Mouse (Mus musculus) retina, adult 2 months (tissue): ENCODE data around the gene Serpinb6b.
"Not testable (repeated sequence)": the region's sequence is repeated elsewhere in the genome, so short reads cannot be mapped to it uniquely, and the experiment has no call there.

Experiments used
- DNase-seq: peaks from one replicate; pipeline ENCODE4 v3.0.0-alpha.2; 2012; ENCODE audit warnings: low read depth, low spot score

Serpinb6b gene

DNA sequence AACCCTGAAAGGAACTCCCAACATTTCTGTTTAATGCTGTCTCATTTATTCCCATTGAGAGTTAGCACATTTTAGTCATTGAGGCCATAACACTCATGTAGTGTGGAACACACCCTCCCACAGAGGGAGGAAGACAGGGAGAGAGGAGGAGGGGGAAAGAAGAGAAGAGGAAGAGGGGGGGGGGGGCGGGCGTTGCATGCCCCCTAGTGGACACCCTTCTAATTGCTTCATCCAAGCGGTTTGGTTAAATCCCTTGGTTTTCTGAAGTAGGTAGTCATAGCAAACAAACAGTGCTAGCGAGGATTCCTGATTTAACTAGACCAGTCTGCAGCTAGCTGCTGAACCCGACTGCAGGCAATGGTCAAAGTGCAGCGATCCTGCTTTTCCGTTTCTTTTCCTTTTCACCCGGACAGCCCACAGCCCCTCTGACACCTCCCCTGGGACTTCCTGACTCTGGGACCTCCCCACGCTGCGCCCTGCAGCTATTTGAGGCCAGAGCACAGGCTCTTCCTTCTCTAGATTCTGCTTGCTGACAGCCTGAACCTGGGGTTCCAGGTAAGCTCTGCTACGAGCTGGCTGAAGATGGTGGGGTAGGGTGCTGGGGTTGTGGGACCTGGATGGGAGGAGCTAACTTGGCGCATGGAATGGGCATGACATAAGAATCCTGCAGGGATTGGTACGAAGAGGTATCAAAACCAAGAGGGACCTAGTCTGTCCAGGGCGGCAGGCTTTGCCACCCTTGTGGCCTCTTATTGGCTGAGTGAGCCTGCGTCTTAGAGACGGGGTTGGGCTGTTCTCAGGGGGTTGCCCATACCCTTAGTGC, at the start of gene Serpinb6b:
TSS of gene Serpinb6b (plus strand) at position 221 of the 823 bp plus-strand sequence.
- DNase-seq: no peak

DNA sequence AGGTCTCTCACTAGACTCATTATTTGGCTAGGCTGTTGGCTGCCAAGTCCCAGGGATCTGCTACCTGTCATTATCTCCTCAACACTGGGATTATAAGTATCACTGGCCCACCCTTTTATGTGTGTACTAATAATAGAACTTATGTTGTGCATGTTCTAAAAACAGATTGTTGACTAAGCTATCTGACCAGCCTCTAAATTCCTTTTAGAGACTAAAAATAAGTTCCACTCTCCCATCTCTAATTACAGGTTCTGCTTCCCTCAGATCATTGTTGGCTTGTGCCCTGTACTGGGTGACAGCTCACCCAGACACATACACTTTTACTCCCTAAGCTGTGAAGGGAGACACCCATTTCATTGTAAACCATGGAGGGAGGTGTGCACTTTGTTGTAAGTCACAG, 42.4 kb upstream of the Serpinb6b start:
- DNase-seq: no peak

DNA sequence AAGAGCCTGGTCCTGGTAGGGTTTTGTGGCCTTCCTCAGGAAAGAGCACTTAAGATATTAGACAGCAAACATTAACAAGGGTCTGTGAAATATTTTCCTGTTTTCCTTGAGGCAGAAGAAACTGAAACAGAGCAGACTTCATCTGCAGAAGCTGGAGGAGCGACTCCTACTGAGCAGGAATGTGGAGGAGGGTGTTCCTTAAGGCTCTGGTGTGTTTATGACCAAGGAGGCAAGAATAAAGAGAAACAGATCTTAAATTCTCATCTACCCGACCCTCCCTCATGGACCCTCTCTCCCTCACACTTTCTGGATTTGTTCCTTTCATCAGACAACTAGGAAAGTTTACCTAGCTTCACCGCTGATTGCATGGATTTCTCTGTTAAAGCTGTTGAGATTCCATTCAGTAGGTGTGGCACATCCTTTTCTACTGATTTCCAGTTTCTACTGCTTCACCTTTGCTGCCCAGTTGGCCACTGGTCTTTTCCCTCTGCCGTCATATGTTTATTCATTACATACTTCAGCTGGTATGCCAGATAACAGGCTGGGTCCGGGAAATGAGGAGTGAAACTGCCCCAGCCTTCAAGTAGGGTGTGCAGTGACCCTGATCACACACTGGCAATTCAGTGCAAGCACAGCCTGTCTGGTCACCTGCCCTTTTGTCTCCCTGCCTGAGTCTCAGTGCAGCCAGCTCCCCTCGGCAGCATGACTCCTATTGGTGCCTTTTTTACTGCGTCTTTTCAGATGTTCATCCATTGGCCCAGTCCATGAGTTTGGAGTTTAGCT, 40.2 kb upstream of the Serpinb6b start:
- DNase-seq: no peak

DNA sequence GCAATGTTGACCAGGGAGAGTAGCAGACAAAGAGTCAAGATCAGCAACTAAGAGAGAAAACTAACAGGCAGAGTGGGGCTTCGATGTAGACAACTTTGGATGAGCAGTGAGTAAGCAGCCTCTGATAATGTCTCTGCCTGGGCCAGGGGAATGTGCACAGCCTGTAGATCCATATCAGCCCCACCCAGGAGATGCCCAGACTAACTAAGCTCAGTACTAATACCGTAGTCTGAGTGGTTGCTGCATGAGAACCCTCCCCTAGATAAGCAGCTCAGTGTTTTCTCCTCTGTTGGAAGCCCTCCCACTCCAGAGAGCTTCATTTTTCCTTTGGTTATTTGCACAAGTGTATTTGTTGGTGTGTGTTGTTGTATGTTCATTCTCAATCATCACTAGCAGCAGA, 38.3 kb upstream of the Serpinb6b start:
- no peak for DNase-seq

DNA sequence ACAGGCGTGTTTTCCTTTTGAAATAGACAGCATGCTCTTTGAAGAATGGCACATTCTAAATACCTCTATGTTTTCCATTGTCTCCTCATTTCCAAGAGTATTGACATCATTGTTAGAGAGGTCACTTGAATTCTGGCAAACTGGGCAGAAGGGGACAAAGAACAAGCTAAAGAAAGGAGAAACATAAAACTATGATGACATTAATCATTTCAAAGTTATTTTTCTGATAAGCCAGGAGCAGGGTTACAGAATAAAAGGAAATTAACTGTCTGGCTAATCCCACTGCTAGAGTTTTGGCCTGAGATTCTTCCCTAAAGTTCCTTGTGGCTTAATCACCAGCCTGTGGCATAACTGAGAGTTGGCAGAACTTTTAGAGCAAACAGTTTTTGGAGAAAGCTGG, 37.8 kb upstream of the Serpinb6b start:
- no peak for DNase-seq

DNA sequence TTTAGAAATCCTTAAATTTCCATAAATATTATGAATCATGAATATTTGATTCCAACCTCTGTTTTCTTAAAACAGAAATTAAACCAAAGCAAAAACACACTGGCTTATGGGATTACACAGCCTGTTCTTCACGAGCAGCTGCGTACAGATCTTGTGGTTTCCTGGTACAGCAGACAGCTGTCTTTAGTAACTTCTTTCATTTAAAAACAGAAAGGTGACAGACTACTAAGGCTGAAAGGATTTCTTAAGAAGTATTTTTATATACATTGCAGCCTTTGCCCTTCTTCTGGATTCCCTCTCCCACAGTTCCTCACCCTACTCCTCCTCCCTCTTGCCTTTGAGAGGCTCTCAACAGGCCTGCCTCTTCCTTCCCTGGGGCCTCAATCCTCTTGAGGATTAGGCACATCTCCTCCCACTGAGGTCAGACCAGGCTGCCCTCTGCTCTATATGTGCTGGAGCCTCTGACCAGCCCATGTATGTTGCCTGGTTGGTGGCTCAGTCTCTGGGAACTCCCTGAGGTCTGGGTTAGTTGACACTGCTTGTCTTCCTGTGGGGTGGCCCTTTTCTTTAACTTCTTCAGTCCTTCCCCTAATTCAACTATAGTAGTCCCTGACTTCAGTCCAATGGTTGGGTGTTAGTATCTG, 35.8 kb upstream of the Serpinb6b start:
- no peak for DNase-seq

DNA sequence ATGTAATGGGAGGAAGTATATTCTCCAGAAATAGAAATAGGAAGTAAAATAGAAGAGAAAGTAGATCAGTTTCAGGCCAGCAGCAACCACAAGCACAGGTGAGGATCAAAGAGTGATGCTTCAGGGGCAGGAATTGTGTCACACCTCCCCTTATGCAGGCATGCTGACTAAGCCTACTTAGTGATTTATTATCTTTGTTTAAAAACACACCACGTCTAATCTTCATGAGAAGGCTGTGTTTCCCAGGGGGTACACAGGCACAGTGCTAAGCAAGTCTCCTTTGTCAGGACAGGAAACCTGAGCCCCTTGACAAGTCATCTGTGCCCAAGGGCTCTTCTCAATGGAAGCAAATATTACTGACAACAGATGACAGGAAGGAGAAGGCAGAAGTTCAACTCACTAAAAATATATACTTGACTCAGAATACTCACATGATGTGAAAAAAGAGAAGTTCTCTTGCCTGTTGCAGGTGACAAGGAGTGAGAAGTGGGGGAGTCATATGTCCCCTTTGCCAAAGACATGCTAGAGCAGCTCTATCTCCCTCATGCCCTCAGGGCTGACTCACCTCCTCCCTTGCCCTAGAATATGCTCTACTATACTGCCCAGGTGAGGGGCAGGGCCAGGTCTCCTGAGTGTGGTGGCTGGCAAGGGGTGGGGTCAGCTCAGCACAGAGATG, 30.2 kb upstream of the Serpinb6b start:
- no peak for DNase-seq

DNA sequence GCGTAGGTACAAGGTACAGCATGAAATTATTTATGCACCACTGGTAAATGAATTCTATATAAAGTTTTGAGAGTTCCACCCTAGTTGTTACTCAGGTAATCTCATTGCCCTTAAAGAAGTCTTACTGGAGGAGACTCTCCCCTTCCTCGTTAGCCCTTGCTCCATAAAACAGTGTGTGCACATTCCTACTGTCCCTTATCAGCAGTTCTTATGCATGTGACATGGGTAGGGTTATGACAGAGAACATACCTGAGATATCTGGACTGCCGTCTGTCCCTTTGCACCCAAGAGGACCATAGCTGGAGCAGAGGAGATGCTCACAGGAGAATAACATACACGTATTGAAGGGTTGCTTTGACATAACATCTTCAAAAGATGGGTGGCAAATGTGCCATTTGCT, 26.7 kb upstream of the Serpinb6b start:
- DNase-seq: not testable (repeated sequence)

DNA sequence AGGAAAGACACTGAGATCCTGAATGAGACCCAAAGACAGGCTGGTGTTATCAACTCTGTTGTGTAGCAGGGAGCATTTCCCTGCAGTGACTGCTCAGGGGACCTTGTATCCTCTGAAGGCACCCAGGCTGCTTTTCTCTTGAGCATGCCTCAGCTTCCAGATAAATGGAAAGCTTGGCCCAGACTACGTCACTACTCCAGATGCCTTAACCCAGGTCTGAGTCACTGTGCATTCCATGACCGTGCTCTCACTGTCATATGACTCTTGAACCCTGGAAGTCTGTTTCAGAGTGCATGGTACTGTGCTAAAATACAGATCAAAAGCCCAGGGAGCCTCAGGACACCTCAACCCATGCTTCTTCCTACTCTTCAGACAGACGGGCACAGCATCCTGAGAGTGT, 25.8 kb upstream of the Serpinb6b start:
- not testable (repeated sequence) for DNase-seq

DNA sequence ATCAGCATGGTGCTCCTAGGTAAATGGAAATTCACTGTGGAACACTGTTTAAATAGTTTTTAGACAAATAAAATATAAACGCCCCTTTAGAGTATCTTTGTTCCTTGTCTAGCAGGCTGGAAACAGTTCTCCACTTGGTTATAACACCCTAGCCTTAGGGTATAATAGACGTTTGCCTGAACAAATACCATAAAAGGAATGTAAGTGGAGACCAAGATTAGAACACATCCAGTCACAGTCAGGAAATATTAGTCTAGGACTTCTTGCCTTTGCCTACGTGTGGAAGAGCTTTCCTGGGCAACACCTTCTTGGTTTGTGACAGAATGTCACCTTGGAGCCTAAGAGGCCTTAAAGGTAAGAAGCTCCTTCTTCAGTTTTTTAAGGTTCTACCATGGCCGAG, 8.5 kb upstream of the Serpinb6b start:
- no peak for DNase-seq

DNA sequence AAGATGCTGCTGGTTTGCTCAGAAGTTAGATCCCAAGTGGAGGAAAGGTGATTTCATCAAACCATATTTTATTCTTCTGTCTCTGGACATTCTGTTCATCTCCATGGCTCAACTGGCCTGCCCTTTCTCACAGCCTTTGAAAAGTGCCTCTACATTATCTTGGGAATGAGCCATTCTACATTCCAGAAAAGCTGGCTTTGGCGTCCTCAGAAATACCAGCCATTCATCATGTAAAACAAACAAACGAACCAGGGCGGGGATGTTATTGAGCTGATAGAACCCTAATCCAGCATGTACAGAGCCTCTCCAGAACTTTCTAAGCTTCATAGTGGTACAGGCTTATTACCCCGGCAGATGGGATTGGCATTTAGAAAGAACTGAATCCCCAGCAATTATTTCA, 7.1 kb upstream of the Serpinb6b start:
- no peak for DNase-seq

DNA sequence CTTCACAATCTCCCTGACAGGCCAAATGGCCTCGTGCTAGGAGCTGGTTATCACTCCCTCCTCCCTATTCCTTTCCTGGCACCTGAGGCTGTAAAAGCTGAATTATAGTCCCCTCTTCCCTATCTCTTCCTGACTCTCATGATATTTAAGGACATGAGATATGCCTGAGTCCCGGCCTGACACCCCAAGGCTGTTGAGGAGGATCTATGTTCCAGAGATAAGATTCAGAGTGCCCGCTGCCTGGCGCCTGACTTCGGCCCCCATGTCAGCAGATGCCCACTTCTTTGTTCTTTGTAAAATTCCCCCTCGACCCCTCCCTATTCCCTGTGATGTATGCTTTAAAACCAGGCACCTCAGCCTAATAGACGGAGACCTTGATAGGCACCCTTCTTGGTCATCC, 6.5 kb upstream of the Serpinb6b start:
- DNase-seq: not testable (repeated sequence)

DNA sequence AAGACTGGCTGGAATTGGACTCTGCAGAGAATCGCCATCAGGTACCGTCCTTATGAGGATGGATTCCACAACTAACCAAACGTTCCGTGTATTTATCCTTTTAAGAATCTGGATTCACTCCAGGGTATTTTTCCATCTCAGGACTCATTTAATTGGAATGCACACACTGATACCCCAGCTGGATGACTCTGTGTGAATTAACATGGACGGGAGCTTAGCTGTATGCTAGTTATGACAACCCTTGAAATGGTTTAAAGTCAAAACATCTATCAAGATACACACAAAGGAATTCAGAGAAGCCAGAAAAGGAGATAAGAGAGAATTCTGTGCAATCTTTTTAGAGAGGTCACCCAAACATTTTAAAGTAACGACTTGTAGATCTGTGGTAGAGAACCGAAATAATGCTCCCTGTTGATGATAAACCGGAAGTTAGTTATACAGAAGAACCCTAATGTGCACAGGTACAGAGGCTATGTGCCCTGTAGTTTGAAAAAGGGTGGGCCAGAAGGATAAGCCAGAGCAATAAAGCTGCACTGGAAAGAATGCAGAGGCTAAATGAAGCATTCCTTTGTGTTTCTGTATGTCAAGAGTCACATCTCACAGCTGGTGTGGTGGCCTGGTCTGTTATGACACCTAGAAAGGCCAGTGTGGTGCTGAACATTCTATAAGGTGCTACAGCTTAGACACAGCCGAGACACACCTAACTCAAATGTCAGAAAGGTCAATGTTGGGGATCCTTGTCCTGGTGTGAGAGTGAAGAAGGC, 837 bp upstream of the Serpinb6b start:
- no peak for DNase-seq

DNA sequence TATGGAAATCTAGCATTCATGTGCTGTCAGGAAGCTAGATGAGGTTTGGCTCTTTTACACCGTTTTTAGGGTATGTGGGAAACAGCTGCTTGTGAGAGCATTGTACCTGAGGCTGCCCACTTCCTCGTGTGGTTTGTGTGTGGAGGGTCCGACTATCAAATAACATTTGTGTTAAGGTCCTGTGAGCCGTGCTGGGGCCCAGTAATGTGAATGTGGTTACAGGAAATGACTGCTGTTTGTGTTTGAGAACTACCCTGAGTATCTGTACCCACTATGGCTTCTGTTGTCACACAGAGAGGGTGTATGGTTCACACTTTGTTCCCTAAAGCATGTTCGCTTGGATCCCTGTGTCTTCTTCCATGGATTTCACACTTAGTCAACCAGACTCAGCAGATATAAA, 1.1 kb downstream of the Serpinb6b start:
- no peak for DNase-seq

DNA sequence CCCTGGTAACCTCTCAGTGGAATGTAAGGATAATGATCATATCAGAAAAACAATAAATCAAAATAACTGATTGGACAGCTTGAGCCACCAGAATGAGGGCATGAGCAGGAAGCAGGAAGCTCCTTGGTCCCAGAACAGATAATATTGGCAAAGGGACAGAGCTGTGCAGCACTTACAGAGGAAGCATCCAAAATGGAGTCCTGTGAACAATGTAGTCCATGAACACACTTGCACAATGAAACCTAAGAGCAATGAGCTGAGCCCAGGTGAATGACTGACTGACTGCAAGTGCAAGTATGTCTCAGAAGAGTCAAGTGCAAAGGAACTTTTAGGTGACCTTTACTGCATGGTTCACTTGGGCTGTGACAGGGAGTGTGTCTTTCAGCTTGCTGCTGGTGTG, 2.2 kb downstream of the Serpinb6b start:
- no peak for DNase-seq

DNA sequence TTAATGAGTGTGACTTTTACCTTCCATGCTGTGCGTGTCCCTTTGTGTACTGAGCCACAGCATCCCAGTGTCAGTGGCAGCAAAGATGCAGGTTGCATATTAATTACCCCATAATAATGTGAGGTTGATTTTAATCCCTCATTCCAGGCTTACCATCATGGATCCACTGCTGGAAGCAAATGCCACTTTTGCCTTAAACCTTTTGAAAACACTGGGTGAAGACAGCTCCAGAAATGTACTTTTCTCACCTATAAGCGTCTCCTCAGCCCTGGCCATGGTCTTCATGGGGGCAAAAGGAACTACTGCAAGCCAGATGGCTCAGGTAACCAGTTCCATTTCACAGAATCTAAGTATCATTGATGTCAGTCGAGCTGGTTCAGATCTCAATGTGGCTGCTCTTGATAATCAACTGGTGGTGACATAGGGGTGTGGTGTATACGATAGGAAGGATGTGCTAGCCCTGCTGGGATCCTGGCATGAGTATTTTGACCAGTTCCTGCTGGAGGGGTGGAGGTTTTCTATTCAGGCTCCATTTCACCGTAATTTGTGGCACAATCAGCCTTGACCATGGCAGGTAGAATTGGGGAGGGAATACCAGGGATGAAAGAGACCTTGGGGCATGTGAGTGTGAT, 3.5 kb downstream of the Serpinb6b start:
- no peak for DNase-seq

DNA sequence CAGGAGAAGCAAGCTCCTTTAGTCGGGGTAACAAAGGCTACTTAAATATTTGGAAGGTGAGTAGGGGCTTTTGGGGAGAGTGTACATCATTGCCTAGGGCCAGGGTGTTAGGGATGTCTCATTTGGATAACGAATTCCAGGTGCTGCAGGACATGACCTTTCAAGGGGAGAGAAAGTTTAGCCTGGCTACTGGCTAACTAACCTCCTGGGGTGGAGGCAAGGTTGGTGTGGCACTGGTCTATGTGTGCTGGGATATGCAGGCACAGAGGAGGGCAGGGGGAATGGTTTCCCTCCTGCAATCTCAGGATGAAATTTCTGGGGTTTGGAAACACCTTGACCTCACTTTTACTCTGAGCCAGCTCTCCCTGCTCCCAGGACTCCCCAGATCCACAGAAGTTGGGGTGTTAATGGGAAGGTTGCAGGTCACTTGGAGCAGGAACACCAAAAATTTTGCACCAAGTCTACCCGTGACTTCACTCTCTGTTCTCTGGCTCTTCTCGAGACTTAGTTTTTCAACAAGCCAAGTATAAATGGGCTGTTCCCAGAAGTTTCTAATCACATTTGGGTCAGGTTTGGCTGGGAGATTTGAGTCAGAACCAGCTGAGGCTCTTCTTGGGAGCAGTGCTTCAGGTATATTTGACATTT, 4.1 kb downstream of the Serpinb6b start:
- DNase-seq: no peak

DNA sequence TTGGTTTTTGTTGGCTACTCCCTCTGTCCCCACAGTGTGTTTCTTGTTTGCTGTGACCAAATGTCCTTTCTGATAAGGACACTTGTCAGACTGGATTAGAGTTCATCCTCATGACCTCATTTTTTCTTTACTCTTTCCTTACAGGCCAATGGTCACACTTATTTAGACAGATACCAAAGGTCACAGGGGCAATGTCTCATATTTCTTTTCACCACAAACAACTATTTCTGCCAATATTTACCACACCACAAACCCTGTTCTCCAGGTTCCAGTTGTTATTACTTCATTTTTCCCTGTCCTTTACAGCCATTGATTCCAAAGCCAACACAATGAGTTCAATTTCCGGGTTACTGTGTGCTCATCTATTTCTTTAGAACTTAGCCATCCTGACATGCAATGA, 4.6 kb downstream of the Serpinb6b start:
- no peak for DNase-seq

DNA sequence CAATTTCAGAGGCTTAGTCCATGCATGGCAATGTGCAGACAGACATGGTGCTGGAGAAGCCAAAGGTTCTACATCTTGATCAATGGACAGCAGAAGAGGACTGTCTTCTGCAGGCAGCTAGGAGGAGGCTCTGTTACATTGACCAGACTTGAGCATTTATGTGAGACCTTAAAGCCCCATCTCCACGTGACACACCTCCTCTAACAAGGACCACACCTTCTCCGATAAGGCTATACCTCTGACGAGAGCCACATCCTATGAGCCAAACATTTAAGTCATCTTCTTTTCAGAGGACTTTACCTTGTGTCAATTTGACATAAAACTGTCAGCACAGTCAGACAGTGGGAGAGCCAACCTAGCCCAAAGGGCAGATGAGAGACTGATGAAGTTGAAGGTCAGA, 5.8 kb downstream of the Serpinb6b start:
- no peak for DNase-seq

DNA sequence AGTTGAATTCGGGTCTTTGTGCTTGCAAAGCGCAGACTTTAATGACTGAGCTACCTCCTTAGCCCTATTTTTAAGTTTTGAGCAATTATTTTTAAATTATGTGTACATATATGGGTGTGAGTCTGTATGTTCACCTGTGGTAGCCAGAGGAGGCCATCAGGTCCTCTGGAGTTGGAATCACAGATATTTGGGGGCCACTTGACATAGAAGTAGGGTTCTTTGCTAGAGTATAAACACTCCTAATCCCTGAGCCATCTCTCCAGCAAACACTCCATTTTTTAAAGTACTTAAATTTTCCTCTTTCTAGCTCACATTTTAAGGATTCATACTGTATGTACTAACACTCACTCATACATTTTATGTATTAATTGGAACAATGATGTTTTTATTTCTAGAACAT, 9.3 kb downstream of the Serpinb6b start:
- no peak for DNase-seq
